Mouse (Mus musculus) cerebellum, postnatal 4 days (tissue): ENCODE results near the gene Litaf.

Experiments used
- DNase-seq, 2 experiments: peaks; one replicate each; pipeline ENCODE4 v3.0.0; 2022; ENCODE audit warnings: low spot score in 2 of 2, mixed read lengths in 1 of 2

The Litaf gene

GRCm38 (mm10) chr16:11066833-11067191 is 855 bp upstream of the Litaf start:
- DNase-seq = peak in 1 of 2 experiments; percentile 70

GRCm38 (mm10) chr16:11065431-11065830 is 526 bp downstream of the Litaf start:
- no peak for DNase-seq

- no peak for DNase-seq
Observed at GRCm38 (mm10) chr16:11064742-11065141, 1.2 kb downstream of the Litaf start.

GRCm38 (mm10) chr16:11064341-11064740 is 1.6 kb downstream of the Litaf start:
- no peak for DNase-seq

GRCm38 (mm10) chr16:11062794-11063721 is 2.9 kb downstream of the Litaf start:
- DNase-seq = peak in 1 of 2 experiments; percentile 74

GRCm38 (mm10) chr16:11060645-11061044 is 5.3 kb downstream of the Litaf start, which contains the start of gene Snn:
Gene Snn (plus strand): TSS chr16:11060945.
- DNase-seq = no peak

GRCm38 (mm10) chr16:11055916-11056315 is 10.0 kb downstream of the Litaf start:
- DNase-seq = no peak

- DNase-seq = no peak
Observed at GRCm38 (mm10) chr16:11054871-11055270, 11.1 kb downstream of the Litaf start.

- no peak for DNase-seq
Observed at GRCm38 (mm10) chr16:11054409-11054808, 11.5 kb downstream of the Litaf start.

- DNase-seq = no peak
Observed at GRCm38 (mm10) chr16:11051134-11051533, 14.8 kb downstream of the Litaf start.

- DNase-seq = no peak
Observed at GRCm38 (mm10) chr16:11050226-11050625, 15.7 kb downstream of the Litaf start.

- DNase-seq = no peak
Observed at GRCm38 (mm10) chr16:11047130-11047529, 18.8 kb downstream of the Litaf start.

GRCm38 (mm10) chr16:11046437-11046836 is 19.5 kb downstream of the Litaf start:
- no peak for DNase-seq

- DNase-seq = no peak
Observed at GRCm38 (mm10) chr16:11043239-11043638, 22.7 kb downstream of the Litaf start.

GRCm38 (mm10) chr16:11040603-11041002 is 25.4 kb downstream of the Litaf start:
- DNase-seq = no peak

GRCm38 (mm10) chr16:11035790-11036431 is 30.0 kb downstream of the Litaf start:
- DNase-seq = peak; percentile 44 to 80

- DNase-seq = no peak
Observed at GRCm38 (mm10) chr16:11035273-11035672, 30.7 kb downstream of the Litaf start.

GRCm38 (mm10) chr16:11034193-11034803 is 31.7 kb downstream of the Litaf start:
- DNase-seq = peak; percentile 71 to 80

- DNase-seq = no peak
Observed at GRCm38 (mm10) chr16:11031320-11031719, 34.6 kb downstream of the Litaf start.

GRCm38 (mm10) chr16:11030844-11031243 is 35.1 kb downstream of the Litaf start:
- no peak for DNase-seq

GRCm38 (mm10) chr16:11028206-11028605 is 37.8 kb downstream of the Litaf start:
- DNase-seq = no peak

- DNase-seq = no peak
Observed at GRCm38 (mm10) chr16:11024841-11025240, 41.1 kb downstream of the Litaf start.
